ENCODE assay signal across 9 mouse cellular contexts in genomic region chr10:77864067-77864761, GRCm38 (mm10). TPM values are rescaled to one million over a fixed set of nuclear protein-coding genes. Genes with fewer than 3 reads are reported as not detected.
DNase-seq lines count a peak whose midpoint lies in the region; ATAC-seq and TF ChIP-seq lines count a peak whose summit lies in the region.
"Had no signal": no experiment of that assay in that cellular context is flagged by ENCODE, and none has a peak within 500 bp of the region (broad histone marks: within the 10 kb centered on the region; RNA-seq: fewer than 3 reads in every experiment).

No protein-coding gene starts in this region.

- peaks cover 20% of the 10 kb centered on the region for H3K4me1 ChIP-seq in forebrain, embryonic 10.5 days
- no peaks in the 10 kb centered on the region for H3K4me1 ChIP-seq in intestine, postnatal 0 days (replicated peaks; ENCODE audit: control insufficient read depth, insufficient read depth, low read length)
- H3K4me1 ChIP-seq in lung, adult 2 months (ENCODE audit: control insufficient read depth, insufficient read depth, low read length): no peaks in the 10 kb centered on the region

- DNase-seq in CD8-positive naive resting alpha-beta T cell, adult 2 months (ENCODE audit: low read depth in 2 of 2, low spot score in 2 of 2): peak; percentile 43 to 60
- DNase-seq in adrenal gland, postnatal 14 days: peak; percentile 75
- DNase-seq in forebrain, embryonic 10.5 days (ENCODE audit: extremely low spot score, low spot score): peak; percentile 57
- peak; percentile 32 for DNase-seq in lung, adult 2 months
- no peak for DNase-seq in frontal cortex, postnatal 25 days (ENCODE audit: low spot score in 2 of 2)
- no peak for DNase-seq in right cerebral cortex, postnatal 36 days (ENCODE audit: low spot score in 2 of 2)

- H3K36me3 ChIP-seq in forebrain, embryonic 10.5 days (replicated peaks): no peaks in the 10 kb centered on the region
- no peaks in the 10 kb centered on the region for H3K36me3 ChIP-seq in intestine, postnatal 0 days (ENCODE audit: control insufficient read depth, insufficient read depth)

- H3K27ac ChIP-seq in forebrain, embryonic 10.5 days: peak overlapping the region; percentile 70
- H3K27ac ChIP-seq in intestine, postnatal 0 days (ENCODE audit: low read depth, low read length): no peak overlapping the region
- H3K27ac ChIP-seq: macrophage had no signal

- WGBS in forebrain, embryonic 10.5 days: 45% methylated on average over 14 of the region's 14 CpGs
- 28% methylated on average over 14 of the region's 14 CpGs for WGBS in intestine, postnatal 0 days
- WGBS in lung, adult 2 months: 31% methylated on average over 13 of the region's 14 CpGs

- peak; percentile 51 for TF ChIP-seq CTCF in intestine, postnatal 0 days (IDR thresholded peaks at IDR 0.05; ENCODE audit: low read depth)
- TF ChIP-seq CTCF in lung, adult 2 months (IDR thresholded peaks at IDR 0.05; ENCODE audit: insufficient read depth, low read length): no peak

- TF ChIP-seq POLR2A in lung, adult 2 months (IDR thresholded peaks at IDR 0.05; ENCODE audit: borderline replicate concordance, extremely low read depth, low read depth, low read length): no peak

- ATAC-seq in intestine, postnatal 0 days: peak; percentile 93
- peak; percentile 72 for ATAC-seq in neutrophil, adult 5-6 weeks (ENCODE audit: extremely low read depth, insufficient number of reproducible peaks, low FRiP score, poor library complexity, severe bottlenecking)

- H3K4me2 ChIP-seq in intestine, postnatal 0 days (replicated peaks; ENCODE audit: low read depth): peak overlapping the region; percentile 57

- no peaks in the 10 kb centered on the region for H3K9me3 ChIP-seq in forebrain, embryonic 10.5 days
- H3K9me3 ChIP-seq in intestine, postnatal 0 days (ENCODE audit: control insufficient read depth): no peaks in the 10 kb centered on the region

- peak overlapping the region; percentile 46 for H3K4me3 ChIP-seq in forebrain, embryonic 10.5 days
- peak overlapping the region; percentile 22 for H3K4me3 ChIP-seq in intestine, postnatal 0 days (ENCODE audit: low read depth, low read length)
- no peak overlapping the region for H3K4me3 ChIP-seq in lung, adult 2 months (replicated peaks; ENCODE audit: extremely low read depth, low read depth, low read length)

- H3K9ac ChIP-seq in intestine, postnatal 0 days (ENCODE audit: low read depth, low read length): no peak overlapping the region

- H3K27me3 ChIP-seq in forebrain, embryonic 10.5 days (ENCODE audit: poor library complexity, severe bottlenecking): no peaks in the 10 kb centered on the region
- H3K27me3 ChIP-seq in intestine, postnatal 0 days (replicated peaks; ENCODE audit: control insufficient read depth, insufficient read depth, low read length): no peaks in the 10 kb centered on the region

RNA-seq across cellular contexts. Expression of gene Gm3285, which starts 2.4 kb away (rescaled TPM):
- total RNA-seq in adrenal gland, postnatal 14 days (2021): not detected in 2 replicates
- polyA plus RNA-seq in forebrain, embryonic 10.5 days (2016; fragmentation: Nextera tagmentation; extraction: Ambion mirVana): not detected in 2 replicates
- polyA plus RNA-seq in intestine, postnatal 0 days (2015; fragmentation: Nextera tagmentation; extraction: Ambion mirVana): not detected in 2 replicates
- not detected in 2 replicates for polyA plus RNA-seq in lung, adult 2 months (2012; rRNA removed)
- total RNA-seq in neutrophil, adult 5-6 weeks (2017): not detected in 2 replicates
- polyA plus RNA-seq: macrophage had no signal

RNA-seq across cellular contexts. Expression of gene Gm10318, which starts 11.6 kb away (rescaled TPM):
- not detected in 2 replicates for total RNA-seq in adrenal gland, postnatal 14 days (2021)
- not detected in 2 replicates for polyA plus RNA-seq in forebrain, embryonic 10.5 days (2016; fragmentation: Nextera tagmentation; extraction: Ambion mirVana)
- not detected in 2 replicates for polyA plus RNA-seq in intestine, postnatal 0 days (2015; fragmentation: Nextera tagmentation; extraction: Ambion mirVana)
- polyA plus RNA-seq in lung, adult 2 months (2012; rRNA removed): not detected in 2 replicates
- total RNA-seq in neutrophil, adult 5-6 weeks (2017): not detected in 2 replicates
- polyA plus RNA-seq: macrophage had no signal

RNA-seq across cellular contexts. Expression of gene Gm36176, which starts 17.6 kb away (rescaled TPM):
- not detected in 2 replicates for total RNA-seq in adrenal gland, postnatal 14 days (2021)
- not detected in 2 replicates for polyA plus RNA-seq in forebrain, embryonic 10.5 days (2016; fragmentation: Nextera tagmentation; extraction: Ambion mirVana)
- polyA plus RNA-seq in intestine, postnatal 0 days (2015; fragmentation: Nextera tagmentation; extraction: Ambion mirVana): not detected in 2 replicates
- not detected in 2 replicates for polyA plus RNA-seq in lung, adult 2 months (2012; rRNA removed)
- not detected in 2 replicates for total RNA-seq in neutrophil, adult 5-6 weeks (2017)
- polyA plus RNA-seq: macrophage had no signal

RNA-seq across cellular contexts. Expression of gene Krtap10-10, which starts 28.5 kb away (rescaled TPM):
- total RNA-seq in adrenal gland, postnatal 14 days (2021): not detected in 2 replicates
- polyA plus RNA-seq in forebrain, embryonic 10.5 days (2016; fragmentation: Nextera tagmentation; extraction: Ambion mirVana): not detected in 2 replicates
- not detected in 2 replicates for polyA plus RNA-seq in intestine, postnatal 0 days (2015; fragmentation: Nextera tagmentation; extraction: Ambion mirVana)
- polyA plus RNA-seq in lung, adult 2 months (2012; rRNA removed): not detected in 2 replicates
- total RNA-seq in neutrophil, adult 5-6 weeks (2017): not detected in 2 replicates
- polyA plus RNA-seq: macrophage had no signal

RNA-seq across cellular contexts. Expression of gene Krtap10-4, which starts 37.3 kb away (rescaled TPM):
- total RNA-seq in adrenal gland, postnatal 14 days (2021): not detected in 2 replicates
- not detected in 2 replicates for polyA plus RNA-seq in forebrain, embryonic 10.5 days (2016; fragmentation: Nextera tagmentation; extraction: Ambion mirVana)
- polyA plus RNA-seq in intestine, postnatal 0 days (2015; fragmentation: Nextera tagmentation; extraction: Ambion mirVana): not detected in 2 replicates
- polyA plus RNA-seq in lung, adult 2 months (2012; rRNA removed): not detected in 2 replicates
- total RNA-seq in neutrophil, adult 5-6 weeks (2017): not detected in 2 replicates
- polyA plus RNA-seq: macrophage had no signal

Comparison
In these comparisons a context has a peak if more than half of its experiments do, and no peak if none do; other contexts are left out.
1. DNase-seq: peak in CD8-positive naive resting alpha-beta T cell, adult 2 months (2 of 2), adrenal gland, postnatal 14 days (single experiment), forebrain, embryonic 10.5 days (single experiment) and lung, adult 2 months (single experiment); none in frontal cortex, postnatal 25 days (0 of 2) and right cerebral cortex, postnatal 36 days (0 of 2).